Mouse (Mus musculus): Measurements from ENCODE around the gene Neo1.
"Not testable (repeated sequence)": the region's sequence is repeated elsewhere in the genome, so short reads cannot be mapped to it uniquely, and the experiment has no call there.

Neo1 gene

GRCm38 (mm10) chr9:58989255-58989928 lies 46.8 kb downstream of the Neo1 start:
- DNase-seq: no peak

- no peak for DNase-seq
These were observed 57.2 kb downstream of the Neo1 start for GRCm38 (mm10) chr9:58979034-58979433.

- not testable (repeated sequence) for DNase-seq
These were observed 65.1 kb downstream of the Neo1 start for GRCm38 (mm10) chr9:58971154-58971553.

GRCm38 (mm10) chr9:58967371-58967770 lies 68.9 kb downstream of the Neo1 start:
- no peak for DNase-seq

- no peak for DNase-seq
These were observed 80.7 kb downstream of the Neo1 start for GRCm38 (mm10) chr9:58955507-58955906.

- not testable (repeated sequence) for DNase-seq
These were observed 90.3 kb downstream of the Neo1 start for GRCm38 (mm10) chr9:58945910-58946309.

- no peak for DNase-seq
These were observed 101.5 kb downstream of the Neo1 start for GRCm38 (mm10) chr9:58934776-58935175.

- DNase-seq: no peak
These were observed 108.1 kb downstream of the Neo1 start for GRCm38 (mm10) chr9:58928103-58928502.

- no peak for DNase-seq
These were observed 133.2 kb downstream of the Neo1 start for GRCm38 (mm10) chr9:58902869-58903585.

GRCm38 (mm10) chr9:58899602-58900001 lies 136.6 kb downstream of the Neo1 start:
- DNase-seq: no peak

GRCm38 (mm10) chr9:58891840-58892640 lies 144.2 kb downstream of the Neo1 start:
- DNase-seq: no peak

GRCm38 (mm10) chr9:58890893-58891292 lies 145.3 kb downstream of the Neo1 start:
- no peak for DNase-seq

GRCm38 (mm10) chr9:58889782-58890448 lies 146.3 kb downstream of the Neo1 start:
- no peak for DNase-seq

- DNase-seq: no peak
These were observed 153.6 kb downstream of the Neo1 start for GRCm38 (mm10) chr9:58882686-58883085.

- no peak for DNase-seq
These were observed 156.4 kb downstream of the Neo1 start for GRCm38 (mm10) chr9:58879836-58880235.

- no peak for DNase-seq
These were observed 159.2 kb downstream of the Neo1 start for GRCm38 (mm10) chr9:58876946-58877625.

GRCm38 (mm10) chr9:58875439-58875838 lies 160.8 kb downstream of the Neo1 start:
- DNase-seq: no peak

GRCm38 (mm10) chr9:58874354-58874753 lies 161.9 kb downstream of the Neo1 start:
- DNase-seq: no peak

- peak; percentile 49 for DNase-seq
These were observed 162.5 kb downstream of the Neo1 start for GRCm38 (mm10) chr9:58873541-58874324.

GRCm38 (mm10) chr9:58871141-58871540 lies 165.1 kb downstream of the Neo1 start:
- DNase-seq: no peak

- DNase-seq: no peak
These were observed 172.4 kb downstream of the Neo1 start for GRCm38 (mm10) chr9:58863826-58864225.

All from right cerebral cortex, postnatal 25 days (tissue).